In genomic region chr17:83337051-83337898, GRCm38 (mm10) we compare ENCODE assay signal across 15 mouse cellular contexts. TPM values are rescaled to one million over a fixed set of nuclear protein-coding genes. Genes with fewer than 3 reads are reported as not detected.
A peak's percentile ranks its signal among the peaks of the same experiment; 100 is the strongest.
DNase-seq lines count a peak whose midpoint lies in the region; ATAC-seq and TF ChIP-seq lines count a peak whose summit lies in the region.
"Had no signal": no experiment of that assay in that cellular context is flagged by ENCODE, and none has a peak within 500 bp of the region (broad histone marks: within the 10 kb centered on the region; RNA-seq: fewer than 3 reads in every experiment).

No protein-coding gene starts in this region.

- H3K27me3 ChIP-seq in intestine, postnatal 0 days (replicated peaks; ENCODE audit: control insufficient read depth, insufficient read depth, low read length): no peaks in the 10 kb centered on the region
- H3K27me3 ChIP-seq in intestine, embryonic 15.5 days (replicated peaks): no peaks in the 10 kb centered on the region
- peaks cover 2% of the 10 kb centered on the region; the same call in 1 of the 2 replicates for H3K27me3 ChIP-seq in testis, adult 2 months (ENCODE audit: control insufficient read depth, insufficient read depth, low read length)
- no peaks in the 10 kb centered on the region; the same call in 1 of the 2 replicates for H3K27me3 ChIP-seq in embryonic facial prominence, embryonic 10.5 days (replicated peaks; ENCODE audit: low read depth, poor library complexity, severe bottlenecking)
- H3K27me3 ChIP-seq: lung, embryonic 15.5 days had no signal

- H3K4me1 ChIP-seq in intestine, postnatal 0 days (replicated peaks; ENCODE audit: control insufficient read depth, insufficient read depth, low read length): 0 out of 2 replicates have a peak, but pooled peaks cover 4% of the 10 kb centered on the region
- 0 out of 2 replicates have a peak, but pooled peaks cover 3% of the 10 kb centered on the region for H3K4me1 ChIP-seq in intestine, embryonic 15.5 days (replicated peaks)
- peaks cover 8% of the 10 kb centered on the region for H3K4me1 ChIP-seq in testis, adult 2 months (ENCODE audit: control insufficient read depth, insufficient read depth, low read length)
- peaks cover 21% of the 10 kb centered on the region for H3K4me1 ChIP-seq in embryonic facial prominence, embryonic 10.5 days

- TF ChIP-seq POLR2A in testis, adult 2 months (IDR thresholded peaks at IDR 0.05; ENCODE audit: control insufficient read depth, low read depth, low read length): no peak

- peak; percentile 47 for TF ChIP-seq CTCF in intestine, postnatal 0 days (IDR thresholded peaks at IDR 0.05; ENCODE audit: low read depth)
- TF ChIP-seq CTCF in testis, adult 2 months (IDR thresholded peaks at IDR 0.05; ENCODE audit: control insufficient read depth, insufficient read depth, insufficient replicate concordance, low read depth, low read length): peak; percentile 24; the same call in 1 of the 2 replicates

- no peak for DNase-seq in testis, postnatal 14 days (ENCODE audit: low spot score)
- DNase-seq in embryonic facial prominence, embryonic 10.5 days (ENCODE audit: low spot score): peak; percentile 8
- no peak for DNase-seq in gastrocnemius, adult 8-10 months (ENCODE audit: low spot score in 2 of 2)
- no peak for DNase-seq in urinary bladder, postnatal 25 days (ENCODE audit: low spot score)
- no peak for DNase-seq in cerebellum, postnatal 36 days
- DNase-seq: cerebellum, adult 9-10 months; heart, postnatal 4 days; kidney, adult 8-10 months; left cerebral cortex, postnatal 4 days had no signal

- no peak overlapping the region for H3K27ac ChIP-seq in intestine, postnatal 0 days (ENCODE audit: low read depth, low read length)
- H3K27ac ChIP-seq in intestine, embryonic 15.5 days: no peak overlapping the region
- H3K27ac ChIP-seq in testis, adult 2 months (ENCODE audit: control insufficient read depth, insufficient read depth, low read depth, low read length): no peak overlapping the region
- no peak overlapping the region for H3K27ac ChIP-seq in embryonic facial prominence, embryonic 10.5 days (replicated peaks)
- H3K27ac ChIP-seq: heart, embryonic 10.5 days; lung, embryonic 15.5 days had no signal

- 70% methylated on average over 13 of the region's 13 CpGs for WGBS in intestine, postnatal 0 days
- 72% methylated on average over 13 of the region's 13 CpGs for WGBS in intestine, embryonic 15.5 days
- 80% methylated on average over 13 of the region's 13 CpGs for WGBS in embryonic facial prominence, embryonic 10.5 days

- H3K4me2 ChIP-seq in intestine, postnatal 0 days (replicated peaks; ENCODE audit: low read depth): no peak overlapping the region
- no peak overlapping the region for H3K4me2 ChIP-seq in intestine, embryonic 15.5 days (replicated peaks)
- H3K4me2 ChIP-seq: lung, embryonic 15.5 days; midbrain, embryonic 11.5 days had no signal

- no peak for ATAC-seq in intestine, postnatal 0 days
- ATAC-seq in intestine, embryonic 15.5 days: no peak

- H3K4me3 ChIP-seq in intestine, postnatal 0 days (ENCODE audit: low read depth, low read length): no peak overlapping the region
- no peak overlapping the region for H3K4me3 ChIP-seq in intestine, embryonic 15.5 days (replicated peaks)
- no peak overlapping the region for H3K4me3 ChIP-seq in testis, adult 2 months (ENCODE audit: control insufficient read depth, low read depth, low read length)
- H3K4me3 ChIP-seq in embryonic facial prominence, embryonic 10.5 days: no peak overlapping the region
- H3K4me3 ChIP-seq: heart, embryonic 10.5 days; lung, embryonic 15.5 days had no signal

- H3K9ac ChIP-seq in intestine, postnatal 0 days (ENCODE audit: low read depth, low read length): no peak overlapping the region
- H3K9ac ChIP-seq in intestine, embryonic 15.5 days: no peak overlapping the region
- H3K9ac ChIP-seq: lung, embryonic 15.5 days had no signal

- no peaks in the 10 kb centered on the region for H3K36me3 ChIP-seq in intestine, postnatal 0 days (ENCODE audit: control insufficient read depth, insufficient read depth)
- no peaks in the 10 kb centered on the region for H3K36me3 ChIP-seq in intestine, embryonic 15.5 days
- no peaks in the 10 kb centered on the region for H3K36me3 ChIP-seq in testis, adult 2 months (ENCODE audit: control insufficient read depth, insufficient read depth, low read length)
- no peaks in the 10 kb centered on the region for H3K36me3 ChIP-seq in embryonic facial prominence, embryonic 10.5 days (replicated peaks)
- H3K36me3 ChIP-seq: heart, embryonic 10.5 days; lung, embryonic 15.5 days had no signal

- H3K9me3 ChIP-seq in intestine, postnatal 0 days (ENCODE audit: control insufficient read depth): no peaks in the 10 kb centered on the region
- H3K9me3 ChIP-seq in intestine, embryonic 15.5 days: no peaks in the 10 kb centered on the region
- H3K9me3 ChIP-seq in embryonic facial prominence, embryonic 10.5 days: no peaks in the 10 kb centered on the region
- H3K9me3 ChIP-seq: heart, embryonic 10.5 days; lung, embryonic 15.5 days had no signal

RNA-seq across cellular contexts. Expression of gene Eml4, which starts 13.5 kb away (rescaled TPM):
- 13.2 and 15.0 TPM in 2 replicates for polyA plus RNA-seq in intestine, postnatal 0 days (2015; fragmentation: Nextera tagmentation; extraction: Ambion mirVana)
- 34.5 and 37.0 TPM in 2 replicates for polyA plus RNA-seq in intestine, embryonic 15.5 days (2015; fragmentation: Nextera tagmentation; extraction: Ambion mirVana)
- polyA plus RNA-seq in testis, adult 2 months (2012; rRNA removed): 11.6 and 12.3 TPM in 2 replicates
- 56.0 and 58.3 TPM in 2 replicates for polyA plus RNA-seq in embryonic facial prominence, embryonic 10.5 days (2016; fragmentation: Nextera tagmentation; extraction: Ambion mirVana)
- 1 to 10 TPM; 1.2 to 1.9 (median 1.6) TPM for total RNA-seq in gastrocnemius, adult 8-10 months (2022)
